Mouse (Mus musculus) MEL (cell line): ENCODE data around the gene Strip1.

ENCODE experiments used
- CHD1 ChIP-seq: IDR thresholded peaks from 2 replicates; pipeline ENCODE4 v1.6.1; 2012; ENCODE audit warnings: low read depth, mild to moderate bottlenecking, inconsistent platforms, low read length, improper control_type of control experiment
- CHD2 ChIP-seq: IDR thresholded peaks from 2 replicates; pipeline ENCODE4 v1.6.1; 2011; ENCODE audit warnings: low read length, improper control_type of control experiment
- CTCF ChIP-seq, 3 experiments: IDR thresholded peaks in 2 of 3; conservative IDR thresholded peaks in 1 of 3; 2 replicates each; pipeline ENCODE4 v1.5.1; 2011 to 2012; ENCODE audit warnings: low read length in 3 of 3, low read depth in 2 of 3, mild to moderate bottlenecking in 2 of 3, improper control_type of control experiment in 1 of 3, inconsistent platforms in 1 of 3, mixed read lengths in 1 of 3, moderate library complexity in 1 of 3; ENCODE audit not compliant: control insufficient read depth in 1 of 3, insufficient read depth in 1 of 3, poor library complexity in 1 of 3, severe bottlenecking in 1 of 3
- EP300 ChIP-seq, 2 experiments: IDR thresholded peaks; 2 replicates each; pipeline ENCODE4 v1.6.1; 2011; ENCODE audit warnings: improper control_type of control experiment in 2 of 2, low read length in 2 of 2, low read depth in 1 of 2, mild to moderate bottlenecking in 1 of 2
- GATA1 ChIP-seq: IDR thresholded peaks from 2 replicates; pipeline ENCODE4 v1.6.1; 2011; ENCODE audit warnings: low read depth, low read length, improper control_type of control experiment
- KAT2A ChIP-seq: conservative IDR thresholded peaks from 2 replicates; pipeline ENCODE4 v1.6.1; 2012; ENCODE audit warnings: low read depth, low read length, improper control_type of control experiment, inconsistent platforms
- POLR2A ChIP-seq, 2 experiments: IDR thresholded peaks; 2 replicates each; pipeline ENCODE4 v1.6.1; 2011 to 2012; ENCODE audit warnings: low read length in 2 of 2, mild to moderate bottlenecking in 2 of 2, control low read depth in 1 of 2, improper control_type of control experiment in 1 of 2, low read depth in 1 of 2, moderate library complexity in 1 of 2; ENCODE audit not compliant: control insufficient read depth in 1 of 2, insufficient read depth in 1 of 2, poor library complexity in 1 of 2
- RAD21 ChIP-seq: IDR thresholded peaks from 2 replicates; pipeline ENCODE4 v1.6.1; 2011; ENCODE audit warnings: mild to moderate bottlenecking, low read depth, low read length, improper control_type of control experiment
- RCOR1 ChIP-seq: IDR thresholded peaks from 2 replicates; pipeline ENCODE4 v1.6.1; 2012; ENCODE audit warnings: low read depth, mild to moderate bottlenecking, inconsistent platforms, low read length, improper control_type of control experiment
- TCF12 ChIP-seq: IDR thresholded peaks from 2 replicates; pipeline ENCODE4 v1.6.1; 2014; ENCODE audit warnings: low read depth, mild to moderate bottlenecking, inconsistent platforms, low read length, improper control_type of control experiment, moderate library complexity
- UBTF ChIP-seq: IDR thresholded peaks from 2 replicates; pipeline ENCODE4 v1.6.1; 2012; ENCODE audit warnings: low read depth, mild to moderate bottlenecking, inconsistent platforms, low read length, improper control_type of control experiment, moderate library complexity, borderline replicate concordance; ENCODE audit not compliant: insufficient read depth
- USF1 ChIP-seq: IDR thresholded peaks from 2 replicates; pipeline ENCODE4 v1.6.1; 2014; ENCODE audit warnings: low read depth, mild to moderate bottlenecking, inconsistent platforms, low read length, improper control_type of control experiment, moderate library complexity

- TF ChIP-seq KAT2A, result no peak
- TF ChIP-seq POLR2A (IDR thresholded peaks at IDR 0.05; ENCODE audit: control insufficient read depth in 1 of 2, insufficient read depth in 1 of 2, low read depth in 1 of 2, low read length in 2 of 2, poor library complexity in 1 of 2), result no peak
- no peak for TF ChIP-seq CTCF (IDR thresholded peaks at IDR 0.05 in 2 of 3, conservative IDR thresholded peaks at IDR 0.05 in 1 of 3; ENCODE audit: control insufficient read depth in 1 of 3, insufficient read depth in 1 of 3, low read depth in 2 of 3, low read length in 3 of 3, poor library complexity in 1 of 3, severe bottlenecking in 1 of 3)
- TF ChIP-seq USF1, result no peak
- TF ChIP-seq CHD1, result no peak
- TF ChIP-seq UBTF, result no peak
- no peak for TF ChIP-seq TCF12
- no peak for TF ChIP-seq RCOR1
- TF ChIP-seq EP300 (IDR thresholded peaks at IDR 0.05; ENCODE audit: low read depth in 1 of 2, low read length in 2 of 2), result no peak
- no peak for TF ChIP-seq RAD21
- TF ChIP-seq CHD2, result no peak
- TF ChIP-seq GATA1, result no peak
Observed at GRCm38 (mm10) chr3:107622537-107622936, 9.0 kb downstream of the Strip1 start.
